Mouse (Mus musculus) ES-E14 (cell line): ENCODE data around the gene Vmn2r86. TPM values are rescaled to one million over a fixed set of nuclear protein-coding genes. Genes with fewer than 3 reads are reported as not detected.
"Not testable (repeated sequence)": the region's sequence is repeated elsewhere in the genome, so short reads cannot be mapped to it uniquely, and the experiment has no call there.

ENCODE experiments used
- DNase-seq: peaks from one replicate; pipeline ENCODE4 v3.0.0-alpha.2; 2013; ENCODE audit warnings: low read depth, low spot score
- H3K27ac ChIP-seq: 2 replicates; pipeline ENCODE4 v1.5.1; 2012; ENCODE audit warnings: low read depth, mild to moderate bottlenecking, low read length, moderate library complexity, mixed read lengths; ENCODE audit not compliant: poor library complexity, insufficient read depth, severe bottlenecking
- H3K36me3 ChIP-seq: 2 replicates; pipeline ENCODE4 v1.6.1; 2012; ENCODE audit warnings: mild to moderate bottlenecking, low read length, moderate library complexity, mixed read lengths; ENCODE audit not compliant: control insufficient read depth, poor library complexity, insufficient read depth, severe bottlenecking
- H3K4me1 ChIP-seq, 2 experiments: fragments of 150-350 bp in 1 of 2; sonication (generic) in 1 of 2; 2 replicates each; pipeline ENCODE4 v1.6.1; 2012; ENCODE audit warnings: low read length in 2 of 2, mild to moderate bottlenecking in 1 of 2, mixed read lengths in 1 of 2; ENCODE audit not compliant: control insufficient read depth in 2 of 2, insufficient read depth in 2 of 2, poor library complexity in 1 of 2
- H3K4me3 ChIP-seq, 2 experiments: fragments of 150-350 bp in 1 of 2; sonication (generic) in 1 of 2; 2 replicates each; pipeline ENCODE4 v1.5.1; 2012; ENCODE audit warnings: low read length in 2 of 2, low read depth in 1 of 2, mild to moderate bottlenecking in 1 of 2, mixed read lengths in 1 of 2; ENCODE audit not compliant: insufficient read depth in 1 of 2, poor library complexity in 1 of 2, severe bottlenecking in 1 of 2
- H3K9ac ChIP-seq: 2 replicates; pipeline ENCODE4 v1.6.1; 2012; ENCODE audit warnings: low read depth, mild to moderate bottlenecking, low read length, mixed read lengths; ENCODE audit not compliant: poor library complexity, insufficient read depth, severe bottlenecking
- H3K9me3 ChIP-seq: fragments of 150-350 bp; sonication (generic); 2 replicates; pipeline ENCODE4 v1.6.1; 2012; ENCODE audit warnings: low read depth, mild to moderate bottlenecking, low read length; ENCODE audit not compliant: control insufficient read depth, insufficient read depth
- CHD2 ChIP-seq: IDR thresholded peaks from 2 replicates; pipeline ENCODE4 v1.6.1; 2014; ENCODE audit warnings: mild to moderate bottlenecking, low read depth, low read length, inconsistent platforms
- HCFC1 ChIP-seq: IDR thresholded peaks from 2 replicates; pipeline ENCODE4 v1.6.1; 2012; ENCODE audit warnings: low read length, inconsistent platforms, borderline replicate concordance; ENCODE audit not compliant: insufficient read depth
- MAFK ChIP-seq: IDR thresholded peaks from 2 replicates; pipeline ENCODE4 v1.6.1; 2014; ENCODE audit warnings: mild to moderate bottlenecking, low read depth, low read length, inconsistent platforms; ENCODE audit not compliant: insufficient read depth
- in situ Hi-C, 2 experiments: fragments of 600-800 bp; cut with MboI; formaldehyde crosslinking; loops; one replicate each; pipeline ENCODE4 v1.15.1; 2025; ENCODE audit warnings: low sequenced_read_pairs in 2 of 2, inconsistent platforms in 1 of 2; ENCODE audit not compliant: unreplicated experiment in 2 of 2
- total RNA-seq: library from RNA; depleted of rRNA; stranded (reverse); fragments of 300-350 nt; gene quantifications from 2 replicates; pipeline ENCODE4 v1.2.3, GENCODE M21; 2012; rRNA removed

Gene Vmn2r86
- total RNA-seq, 1 experiment: not detected

GRCm38 (mm10) chr10:130420401-130420800 is 35.4 kb downstream of the Vmn2r86 start:
- no peak overlapping the region for H3K4me3 ChIP-seq

GRCm38 (mm10) chr10:130419954-130420353 is 35.9 kb downstream of the Vmn2r86 start:
- H3K4me1 ChIP-seq, H3K9ac ChIP-seq, H3K9me3 ChIP-seq, H3K4me3 ChIP-seq, H3K36me3 ChIP-seq, in situ Hi-C loops: not testable (repeated sequence)
- H3K27ac ChIP-seq: peak overlapping the region; percentile 94; the same call in 1 of the 2 replicates
- DNase-seq: peak; percentile 35

More at GRCm38 (mm10) chr10:130420401-130420800, 35.4 kb downstream of the Vmn2r86 start:
- Histone ChIP-seq H3K4me1 (peaks cover 0 to 6% of the 10 kb centered on the region in 2 experiments; a peak in 2 of 4 replicates), H3K27ac (peak overlapping the region; percentile 92; the same call in 1 of the 2 replicates), H3K9me3 (no peaks in the 10 kb centered on the region), H3K9ac (no peak overlapping the region), H3K36me3 (no peaks in the 10 kb centered on the region)
- in situ Hi-C loops: no loop called here
- DNase-seq: no peak
- no peak for TF ChIP-seq CHD2

GRCm38 (mm10) chr10:130416352-130416751 is 39.5 kb downstream of the Vmn2r86 start:
- in situ Hi-C loops, DNase-seq, H3K27ac ChIP-seq: not testable (repeated sequence)

GRCm38 (mm10) chr10:130412167-130412698 is 43.6 kb downstream of the Vmn2r86 start:
- DNase-seq, H3K9me3 ChIP-seq, in situ Hi-C loops, H3K9ac ChIP-seq, H3K36me3 ChIP-seq, H3K4me1 ChIP-seq, H3K27ac ChIP-seq: not testable (repeated sequence)
- H3K4me3 ChIP-seq: peak overlapping the region; percentile 39 to 53; a peak in 3 of 4 replicates

More at GRCm38 (mm10) chr10:130416352-130416751, 39.5 kb downstream of the Vmn2r86 start:
- not testable (repeated sequence) for H3K4me3 ChIP-seq, H3K4me1 ChIP-seq, H3K9me3 ChIP-seq, H3K36me3 ChIP-seq, H3K9ac ChIP-seq

- H3K36me3 ChIP-seq: no peaks in the 10 kb centered on the region
- no peak for TF ChIP-seq MAFK
- no peak for TF ChIP-seq HCFC1
- H3K9ac ChIP-seq: no peak within 1 kb of the TSS
- no peak within 1 kb of the TSS for H3K27ac ChIP-seq
- in situ Hi-C loops: no loop called here
- no peaks in the 10 kb centered on the region for H3K4me1 ChIP-seq
- no peaks in the 10 kb centered on the region for H3K9me3 ChIP-seq
- H3K4me3 ChIP-seq: no peak within 1 kb of the TSS
- no peak for DNase-seq
These were observed 61.6 kb downstream of the Vmn2r86 start, which contains the start of gene Vmn2r84 for GRCm38 (mm10) chr10:130394232-130394631. Vmn2r84 (minus strand) TSS chr10:130394332.

Other genes starting within 250 kb of the Vmn2r86 start
- gene Olfr827, start 241.6 kb downstream of the Vmn2r86 start, total RNA-seq: not detected in 2 replicates
- not detected in 2 replicates for gene Neurod4, start 175.8 kb downstream of the Vmn2r86 start, total RNA-seq
- gene Tespa1, start 133.2 kb downstream of the Vmn2r86 start, total RNA-seq: 0.45 TPM in 1 of 2 replicates, not detected in the other
- gene Vmn2r84, start 61.7 kb downstream of the Vmn2r86 start, total RNA-seq: 0.04 TPM in 1 of 2 replicates, not detected in the other
- not detected in 2 replicates for gene Vmn2r85, start 26.3 kb downstream of the Vmn2r86 start, total RNA-seq
- not detected in 2 replicates for gene Vmn2r87, start 41.3 kb upstream of the Vmn2r86 start, total RNA-seq